Mouse (Mus musculus) liver, adult 2 months (tissue): ENCODE measurements around the gene Serpinf2. TPM values are rescaled to one million over a fixed set of nuclear protein-coding genes. Genes with fewer than 3 reads are reported as not detected.

Experiments
- DNase-seq: peaks from one replicate; pipeline ENCODE4 v3.0.0-alpha.2; 2011; ENCODE audit warnings: low read depth, low spot score; ENCODE audit errors: extremely low read depth
- H3K27ac ChIP-seq: fragments of 200-500 bp; replicated peaks from 2 replicates; pipeline ENCODE4 v1.5.1; 2012; ENCODE audit warnings: low read depth, mild to moderate bottlenecking, control low read depth, inconsistent platforms, low read length; ENCODE audit not compliant: insufficient read depth
- H3K27me3 ChIP-seq: fragments of 200-500 bp; 2 replicates; pipeline ENCODE4 v1.6.1; 2012; ENCODE audit warnings: mild to moderate bottlenecking, moderate library complexity, low read length, inconsistent platforms; ENCODE audit not compliant: control insufficient read depth, insufficient read depth
- H3K36me3 ChIP-seq: fragments of 200-500 bp; 2 replicates; pipeline ENCODE4 v1.6.1; 2012; ENCODE audit warnings: low read length, inconsistent platforms; ENCODE audit not compliant: control insufficient read depth, insufficient read depth
- H3K4me1 ChIP-seq: fragments of 200-500 bp; 2 replicates; pipeline ENCODE4 v1.6.1; 2011; ENCODE audit warnings: low read length; ENCODE audit not compliant: control insufficient read depth, insufficient read depth
- H3K4me3 ChIP-seq: fragments of 200-500 bp; 2 replicates; pipeline ENCODE4 v1.5.1; 2011; ENCODE audit warnings: low read depth, mild to moderate bottlenecking, control low read depth, low read length, moderate library complexity; ENCODE audit not compliant: insufficient read depth
- H3K79me2 ChIP-seq: fragments of 200-500 bp; 2 replicates; pipeline ENCODE4 v1.6.1; 2012; ENCODE audit warnings: inconsistent platforms, mild to moderate bottlenecking, low read length, moderate library complexity; ENCODE audit not compliant: control insufficient read depth, insufficient read depth
- H3K9ac ChIP-seq: fragments of 200-500 bp; 2 replicates; pipeline ENCODE4 v1.6.1; 2012; ENCODE audit warnings: low read depth, mild to moderate bottlenecking, control low read depth, inconsistent platforms, low read length
- CTCF ChIP-seq: fragments of 200-500 bp; IDR thresholded peaks from 2 replicates; pipeline ENCODE4 v1.5.1; 2011; ENCODE audit warnings: low read depth, low read length, control low read depth
- POLR2A ChIP-seq: fragments of 200-500 bp; IDR thresholded peaks from 2 replicates; pipeline ENCODE4 v1.6.1; 2011; ENCODE audit warnings: low read length, control low read depth; ENCODE audit not compliant: insufficient read depth; ENCODE audit errors: extremely low read depth
- WGBS: fragments of 180-500 bp; shearing (Covaris S2); methylation state at CpG from one replicate; pipeline ENCODE4 v1.1.7; 2018; 5-methylcytosine and 5-hydroxymethylcytosine counted together
- polyA plus RNA-seq: library from polyadenylated mRNA; depleted of rRNA; stranded (reverse); fragments of >200 nt; gene quantifications from 2 replicates; pipeline ENCODE4 v1.2.3, GENCODE M21; 2012; rRNA removed
- total RNA-seq: library from RNA; depleted of rRNA; stranded (reverse); fragments of >200 nt; gene quantifications from 2 replicates; pipeline ENCODE4 v1.2.3, GENCODE M21; 2014; rRNA removed

The Serpinf2 gene
- total RNA-seq (687 and 824 TPM in 2 replicates), polyA plus RNA-seq (1,567 and 1,654 TPM in 2 replicates)

- WGBS: 17% methylated on average over 6 of the region's 6 CpGs
- peak; percentile 94 for DNase-seq
- peaks cover 28% of the 10 kb centered on the region for H3K36me3 ChIP-seq
Measured at GRCm38 (mm10) chr11:75439363-75439762, at the start of gene Serpinf2. Gene Serpinf2 (minus strand): TSS chr11:75439591.

GRCm38 (mm10) chr11:75487496-75487895 lies 48.1 kb upstream of the Serpinf2 start:
- Histone ChIP-seq H3K4me1 (peaks cover 6% of the 10 kb centered on the region), H3K79me2 (peaks cover 11% of the 10 kb centered on the region; the same call in 1 of the 2 replicates), H3K4me3 (peak overlapping the region; percentile 85), H3K36me3 (peaks cover 33% of the 10 kb centered on the region), H3K27me3 (no peaks in the 10 kb centered on the region), H3K27ac (peak overlapping the region; percentile 46), H3K9ac (peak overlapping the region; percentile 88)
- no peak for DNase-seq
- 11% methylated on average over 6 of the region's 6 CpGs for WGBS
- TF ChIP-seq POLR2A: no peak
- TF ChIP-seq CTCF: no peak

More at GRCm38 (mm10) chr11:75439363-75439762, at the start of gene Serpinf2:
- Histone ChIP-seq H3K4me1 (peaks cover 48% of the 10 kb centered on the region), H3K27me3 (no peaks in the 10 kb centered on the region), H3K4me3 (peak within 1 kb of the TSS; percentile 67), H3K79me2 (peaks cover 6% of the 10 kb centered on the region; the same call in 1 of the 2 replicates), H3K9ac (peak within 1 kb of the TSS; percentile 87), H3K27ac (peak within 1 kb of the TSS; percentile 99)
- TF ChIP-seq POLR2A (peak; percentile 96), CTCF (peak; percentile 14; the same call in 1 of the 2 replicates)

GRCm38 (mm10) chr11:75486601-75487285 lies 47.4 kb upstream of the Serpinf2 start, which contains the start of gene Prpf8:
Gene Prpf8 (plus strand): TSS chr11:75486816.
- TF ChIP-seq POLR2A: peak; percentile 61; the same call in 1 of the 2 replicates
- no peak for TF ChIP-seq CTCF
- DNase-seq: peak; percentile 95
- Histone ChIP-seq H3K9ac (peak within 1 kb of the TSS; percentile 88), H3K79me2 (peaks cover 11% of the 10 kb centered on the region; the same call in 1 of the 2 replicates), H3K4me3 (peak within 1 kb of the TSS; percentile 85), H3K27me3 (no peaks in the 10 kb centered on the region), H3K27ac (peak within 1 kb of the TSS; percentile 78), H3K36me3 (peaks cover 25% of the 10 kb centered on the region), H3K4me1 (peaks cover 6% of the 10 kb centered on the region)
- under 1% methylated on average over 52 of the region's 52 CpGs for whole genome bisulfite sequencing

- Histone ChIP-seq H3K27ac (no peak overlapping the region), H3K9ac (no peak overlapping the region), H3K79me2 (peaks cover 11% of the 10 kb centered on the region; the same call in 1 of the 2 replicates), H3K36me3 (peaks cover 20% of the 10 kb centered on the region), H3K27me3 (no peaks in the 10 kb centered on the region), H3K4me3 (no peak overlapping the region), H3K4me1 (peaks cover 6% of the 10 kb centered on the region)
- 23% methylated on average over 3 of the region's 3 CpGs for WGBS
- no peak for DNase-seq
- no peak for TF ChIP-seq POLR2A
- no peak for TF ChIP-seq CTCF
Measured at GRCm38 (mm10) chr11:75486192-75486591, 46.8 kb upstream of the Serpinf2 start.

GRCm38 (mm10) chr11:75473376-75473775 lies 34.0 kb upstream of the Serpinf2 start:
- peaks cover 15% of the 10 kb centered on the region; the same call in 1 of the 2 replicates for H3K4me1 ChIP-seq
- TF ChIP-seq CTCF: no peak
- TF ChIP-seq POLR2A: no peak
- H3K9ac ChIP-seq: no peak overlapping the region
- H3K4me3 ChIP-seq: no peak overlapping the region
- no peaks in the 10 kb centered on the region for H3K79me2 ChIP-seq
- 85% methylated on average over 7 of the region's 7 CpGs for whole genome bisulfite sequencing
- no peaks in the 10 kb centered on the region for H3K36me3 ChIP-seq
- no peaks in the 10 kb centered on the region for H3K27me3 ChIP-seq
- H3K27ac ChIP-seq: no peak overlapping the region
- no peak for DNase-seq

- DNase-seq: peak; percentile 89
Measured at GRCm38 (mm10) chr11:75472469-75473081, 33.2 kb upstream of the Serpinf2 start.

More at GRCm38 (mm10) chr11:75472469-75473081, 33.2 kb upstream of the Serpinf2 start:
- H3K27ac ChIP-seq: peak overlapping the region; percentile 55
- TF ChIP-seq CTCF (no peak), POLR2A (no peak)
- no peaks in the 10 kb centered on the region for H3K36me3 ChIP-seq
- H3K4me3 ChIP-seq: no peak overlapping the region
- 0 out of 2 replicates have a peak overlapping the region, but pooled peaks have one; percentile 17 for H3K9ac ChIP-seq
- no peaks in the 10 kb centered on the region for H3K27me3 ChIP-seq
- no peaks in the 10 kb centered on the region for H3K79me2 ChIP-seq
- H3K4me1 ChIP-seq: peaks cover 17% of the 10 kb centered on the region; the same call in 1 of the 2 replicates
- 17% methylated on average over 11 of the region's 11 CpGs for WGBS
